Mouse (Mus musculus): Measurements from ENCODE around the gene Plcl2. TPM values are rescaled to one million over a fixed set of nuclear protein-coding genes. Genes with fewer than 3 reads are reported as not detected.
"Not testable (repeated sequence)": the region's sequence is repeated elsewhere in the genome, so short reads cannot be mapped to it uniquely, and the experiment has no call there.

The Plcl2 gene
- polyA plus RNA-seq, 1 experiment from 2014 or later, result 7.7 TPM

DNA sequence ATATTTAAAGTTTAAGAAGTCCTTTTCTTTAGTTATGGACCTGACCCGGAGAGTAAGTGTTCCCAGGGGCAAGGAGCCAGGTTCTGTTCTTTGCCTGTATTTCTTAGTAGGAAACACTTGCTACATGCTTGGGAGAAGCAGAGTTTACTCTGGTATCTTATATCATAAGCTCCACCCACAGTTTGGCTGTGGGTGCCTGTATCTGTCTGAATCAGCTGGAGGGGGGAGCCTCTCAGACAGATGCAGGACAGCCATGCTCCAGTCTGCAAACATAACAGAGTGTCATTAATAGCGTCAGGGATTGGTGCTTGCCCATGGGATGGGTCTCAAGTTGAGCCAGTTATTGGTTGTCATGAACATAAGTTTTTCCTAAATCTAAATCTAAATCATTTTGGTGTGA lies 42.9 kb downstream of the Plcl2 start:
- no peak overlapping the region for H3K9ac ChIP-seq (replicated peaks)
- 93% methylated on average over 2 of the region's 2 CpGs for WGBS
- no peak overlapping the region for H3K4me3 ChIP-seq
- no peaks in the 10 kb centered on the region for H3K27me3 ChIP-seq
- H3K27ac ChIP-seq (replicated peaks), result no peak overlapping the region
- H3K4me2 ChIP-seq (replicated peaks), result no peak overlapping the region
- no peaks in the 10 kb centered on the region for H3K4me1 ChIP-seq
- no peaks in the 10 kb centered on the region for H3K9me3 ChIP-seq
- no peak for ATAC-seq (ENCODE audit: low FRiP score, low read depth)
- no peaks in the 10 kb centered on the region for H3K36me3 ChIP-seq

DNA sequence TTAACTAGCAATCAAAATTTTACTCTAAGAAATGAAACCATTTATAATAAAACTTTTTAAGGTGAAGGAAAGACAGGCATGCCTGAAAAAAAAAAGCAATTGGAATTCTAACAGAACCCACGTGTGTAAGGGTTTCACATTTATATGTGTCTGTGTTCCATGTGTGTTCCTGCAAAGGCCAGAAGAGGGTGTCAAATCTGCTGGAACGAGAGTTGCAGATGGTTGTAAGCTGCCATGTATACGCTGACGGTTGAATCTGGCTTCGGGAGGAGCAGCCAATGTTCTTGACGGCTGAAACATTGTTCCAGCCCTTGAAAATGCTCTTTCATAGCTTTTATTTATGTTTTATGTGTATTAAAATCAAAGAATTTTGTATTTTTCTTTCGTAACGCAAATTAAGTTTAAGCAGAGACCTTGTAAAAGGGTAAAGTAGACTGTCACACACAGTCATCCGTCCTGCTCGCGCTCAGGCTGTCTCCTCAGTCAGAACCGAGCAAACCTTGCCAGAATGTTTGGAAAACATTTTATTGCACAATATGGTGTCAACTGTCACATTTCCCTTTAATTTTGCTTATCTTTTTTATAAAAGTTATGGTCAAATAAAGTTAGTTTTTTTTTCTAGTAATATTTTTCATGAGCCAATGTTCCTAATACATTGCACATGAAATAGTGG lies 48.5 kb downstream of the Plcl2 start:
- H3K9me3 ChIP-seq, result no peaks in the 10 kb centered on the region
- no peak overlapping the region for H3K4me2 ChIP-seq (replicated peaks)
- no peak overlapping the region for H3K27ac ChIP-seq (replicated peaks)
- H3K4me3 ChIP-seq, result no peak overlapping the region
- no peaks in the 10 kb centered on the region for H3K4me1 ChIP-seq
- ATAC-seq (ENCODE audit: low FRiP score, low read depth), result no peak
- no peak overlapping the region for H3K9ac ChIP-seq (replicated peaks)
- WGBS, result 86% methylated on average over 12 of the region's 12 CpGs
- H3K27me3 ChIP-seq, result no peaks in the 10 kb centered on the region
- no peaks in the 10 kb centered on the region for H3K36me3 ChIP-seq

DNA sequence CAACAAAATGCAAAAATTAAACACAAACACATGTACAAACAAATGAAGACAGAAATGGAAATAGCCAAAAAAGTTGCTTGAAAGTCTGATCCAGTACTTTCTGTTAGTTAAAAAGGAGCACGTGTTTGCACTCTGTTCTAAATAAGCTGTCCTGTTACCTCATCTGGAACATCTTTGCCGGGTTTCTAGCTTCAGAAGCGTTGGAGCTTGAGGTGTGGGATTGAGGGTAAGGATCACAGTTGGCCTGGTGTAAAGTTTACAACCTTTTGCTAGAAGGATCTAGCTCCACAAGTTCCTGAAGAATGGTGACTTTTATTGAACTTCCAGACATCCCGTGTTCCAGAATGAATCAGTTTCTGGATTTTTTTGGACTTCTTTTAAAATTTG lies 49.0 kb downstream of the Plcl2 start:
- Histone ChIP-seq H3K27me3 (no peaks in the 10 kb centered on the region), H3K4me1 (no peaks in the 10 kb centered on the region), H3K27ac (replicated peaks) (no peak overlapping the region), H3K9me3 (no peaks in the 10 kb centered on the region), H3K36me3 (no peaks in the 10 kb centered on the region), H3K9ac (replicated peaks) (no peak overlapping the region), H3K4me2 (replicated peaks) (no peak overlapping the region), H3K4me3 (no peak overlapping the region)
- 82% methylated on average over 4 of the region's 4 CpGs for WGBS
- no peak for ATAC-seq (ENCODE audit: low FRiP score, low read depth)

DNA sequence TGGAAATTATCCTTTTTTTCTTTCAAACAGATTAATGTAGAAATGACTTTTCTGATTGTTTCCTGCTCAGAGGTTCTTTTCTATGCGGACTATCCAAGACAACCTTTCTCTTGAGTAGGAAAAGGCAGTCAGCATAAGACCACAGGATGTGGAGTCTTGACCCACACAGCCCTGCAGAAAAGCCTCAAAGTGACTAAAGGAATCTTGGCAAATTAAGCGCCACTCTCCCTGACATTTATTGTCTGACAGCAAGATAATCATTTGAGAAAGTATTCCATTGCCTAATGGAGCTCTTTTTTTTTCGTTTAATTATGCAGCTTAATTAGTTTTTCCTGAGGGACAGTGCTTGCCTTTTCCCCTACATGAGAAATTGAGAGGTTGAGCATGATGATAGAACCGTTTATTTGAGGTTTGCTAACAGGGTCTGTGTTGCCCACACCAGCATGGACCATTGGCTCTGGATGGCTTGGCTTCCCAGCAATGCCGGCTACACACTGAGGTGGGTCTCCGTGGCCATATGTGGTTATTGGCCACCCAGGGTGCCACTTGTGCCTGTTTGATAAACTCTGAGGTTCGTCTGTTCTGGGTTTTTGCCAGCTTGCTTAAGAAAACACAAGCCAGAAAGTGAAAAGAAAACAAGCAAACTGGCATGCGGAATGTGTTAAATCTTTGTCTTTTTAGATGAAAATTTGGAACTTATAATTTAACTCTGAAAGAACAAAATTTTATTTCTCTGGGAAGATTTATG lies 56.3 kb downstream of the Plcl2 start:
- Histone ChIP-seq H3K4me1 (no peaks in the 10 kb centered on the region), H3K27ac (replicated peaks) (no peak overlapping the region), H3K9me3 (no peaks in the 10 kb centered on the region), H3K4me2 (replicated peaks) (no peak overlapping the region), H3K36me3 (no peaks in the 10 kb centered on the region), H3K27me3 (no peaks in the 10 kb centered on the region), H3K4me3 (no peak overlapping the region), H3K9ac (replicated peaks) (no peak overlapping the region)
- ATAC-seq (ENCODE audit: low FRiP score, low read depth), result no peak
- 72% methylated on average over 8 of the region's 8 CpGs for WGBS

DNA sequence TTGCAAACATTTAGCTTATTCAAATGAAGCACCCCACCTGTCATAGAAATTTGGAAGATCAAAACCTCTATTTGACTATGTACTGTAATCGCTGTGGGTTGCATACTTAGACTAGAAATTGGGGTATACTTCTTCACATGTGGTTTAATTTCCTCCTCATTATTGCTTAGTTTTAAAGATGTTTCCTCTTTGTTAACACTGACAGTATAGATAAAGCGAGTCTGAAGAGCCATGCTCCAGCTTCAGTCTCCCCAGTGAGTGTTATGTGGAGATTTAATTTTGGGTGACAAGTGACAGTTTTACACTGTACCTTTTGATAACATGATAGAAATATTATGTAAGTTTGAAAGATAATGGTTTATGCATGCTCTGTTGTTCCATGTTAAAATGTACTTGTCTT lies 59.6 kb downstream of the Plcl2 start:
- H3K4me1 ChIP-seq, result no peaks in the 10 kb centered on the region
- H3K9ac ChIP-seq (replicated peaks), result no peak overlapping the region
- H3K27me3 ChIP-seq, result no peaks in the 10 kb centered on the region
- no peak overlapping the region for H3K27ac ChIP-seq (replicated peaks)
- no peak overlapping the region for H3K4me2 ChIP-seq (replicated peaks)
- no peak overlapping the region for H3K4me3 ChIP-seq
- ATAC-seq (ENCODE audit: low FRiP score, low read depth), result no peak
- WGBS, result 94% methylated on average over 2 of the region's 2 CpGs
- no peaks in the 10 kb centered on the region for H3K9me3 ChIP-seq
- no peaks in the 10 kb centered on the region for H3K36me3 ChIP-seq

DNA sequence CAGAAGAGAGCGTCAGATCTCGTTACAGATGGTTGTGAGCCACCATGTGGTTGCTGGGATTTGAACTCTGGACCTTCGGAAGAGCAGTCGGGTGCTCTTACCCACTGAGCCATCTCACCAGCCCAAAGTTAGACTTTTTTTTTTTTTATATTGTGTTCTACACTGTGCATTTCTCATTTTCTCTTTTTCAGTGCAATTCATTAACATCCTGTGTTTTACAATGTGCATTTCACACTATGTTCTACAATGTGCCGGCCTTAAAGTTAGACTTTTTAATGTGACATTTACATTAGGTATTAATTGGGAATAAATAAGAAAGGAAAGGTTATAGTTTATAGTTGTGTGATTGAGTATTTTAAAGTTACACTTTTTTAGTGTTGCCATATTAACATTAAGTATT lies 61.0 kb downstream of the Plcl2 start:
- not testable (repeated sequence) for H3K4me1 ChIP-seq; H3K27ac ChIP-seq (replicated peaks); H3K4me3 ChIP-seq; ATAC-seq (ENCODE audit: low FRiP score, low read depth); H3K27me3 ChIP-seq; H3K36me3 ChIP-seq; H3K9me3 ChIP-seq; H3K9ac ChIP-seq (replicated peaks); H3K4me2 ChIP-seq (replicated peaks)
- WGBS, result 91% methylated on average over 5 of the region's 5 CpGs

DNA sequence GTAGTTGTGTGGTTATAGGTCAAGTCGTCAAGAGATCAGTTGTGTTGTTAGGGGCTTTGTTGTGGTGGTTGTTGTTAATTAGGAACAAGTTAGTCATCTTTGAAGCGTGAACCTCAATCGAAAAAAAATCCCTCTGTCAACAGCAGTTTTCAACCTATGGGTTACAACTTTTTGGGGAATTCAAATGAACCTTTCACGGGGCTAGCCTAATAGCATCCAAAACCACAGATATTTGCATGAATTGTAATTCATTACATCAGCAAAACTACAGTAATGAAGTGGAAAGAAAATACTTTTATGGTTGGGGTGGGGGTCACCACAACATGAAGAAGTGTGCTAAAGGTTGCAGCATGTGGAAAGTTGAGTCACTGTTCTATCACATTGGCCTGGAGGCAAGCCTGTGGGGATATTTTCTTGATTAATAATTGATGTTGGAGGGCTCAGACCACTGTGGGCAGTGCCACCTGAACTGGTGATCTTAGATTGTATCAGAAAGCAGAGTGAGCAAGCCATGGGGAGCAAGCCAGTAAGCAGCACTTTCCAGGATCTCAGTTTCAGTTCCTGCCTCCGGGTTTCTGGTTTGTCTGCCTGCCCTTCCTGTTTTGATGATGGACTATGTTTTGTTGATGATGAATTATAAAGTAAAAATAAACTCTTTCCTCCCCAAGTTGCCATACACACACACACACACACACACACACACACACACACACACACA lies 61.6 kb downstream of the Plcl2 start:
- 84% methylated on average over 5 of the region's 5 CpGs for WGBS
- no peak for ATAC-seq (ENCODE audit: low FRiP score, low read depth)
- no peaks in the 10 kb centered on the region for H3K4me1 ChIP-seq

DNA sequence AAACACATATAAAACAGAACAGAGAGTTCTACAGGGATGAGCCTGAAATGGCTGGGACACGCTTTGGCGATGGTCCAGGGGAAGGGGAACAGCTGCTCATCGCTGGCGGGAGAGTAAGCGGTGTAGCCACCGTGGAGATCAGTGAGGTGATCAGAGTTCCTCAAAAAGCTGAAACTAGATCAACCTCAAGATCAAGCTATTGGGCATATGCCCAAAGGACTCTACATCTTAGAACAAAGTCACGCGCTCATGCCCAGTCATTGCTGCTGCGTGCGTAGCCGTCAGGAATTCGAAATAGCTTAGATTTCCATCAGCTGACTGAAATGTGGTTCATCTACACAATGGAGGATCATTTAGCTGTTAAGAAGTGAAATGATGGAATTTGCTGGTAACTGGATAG lies 65.0 kb downstream of the Plcl2 start:
- H3K9me3 ChIP-seq, result no peaks in the 10 kb centered on the region
- no peaks in the 10 kb centered on the region for H3K36me3 ChIP-seq
- no peak overlapping the region for H3K27ac ChIP-seq (replicated peaks)
- no peaks in the 10 kb centered on the region for H3K4me1 ChIP-seq
- no peaks in the 10 kb centered on the region for H3K27me3 ChIP-seq
- WGBS, result 94% methylated on average over 12 of the region's 12 CpGs
- no peak overlapping the region for H3K4me2 ChIP-seq (replicated peaks)
- H3K4me3 ChIP-seq, result no peak overlapping the region
- no peak overlapping the region for H3K9ac ChIP-seq (replicated peaks)
- ATAC-seq (ENCODE audit: low FRiP score, low read depth), result no peak

More for the DNA sequence above, 61.6 kb downstream of the Plcl2 start:
- Histone ChIP-seq H3K9me3 (no peaks in the 10 kb centered on the region), H3K36me3 (no peaks in the 10 kb centered on the region), H3K4me2 (replicated peaks) (no peak overlapping the region), H3K27me3 (no peaks in the 10 kb centered on the region), H3K9ac (replicated peaks) (no peak overlapping the region), H3K4me3 (no peak overlapping the region), H3K27ac (replicated peaks) (no peak overlapping the region)

DNA sequence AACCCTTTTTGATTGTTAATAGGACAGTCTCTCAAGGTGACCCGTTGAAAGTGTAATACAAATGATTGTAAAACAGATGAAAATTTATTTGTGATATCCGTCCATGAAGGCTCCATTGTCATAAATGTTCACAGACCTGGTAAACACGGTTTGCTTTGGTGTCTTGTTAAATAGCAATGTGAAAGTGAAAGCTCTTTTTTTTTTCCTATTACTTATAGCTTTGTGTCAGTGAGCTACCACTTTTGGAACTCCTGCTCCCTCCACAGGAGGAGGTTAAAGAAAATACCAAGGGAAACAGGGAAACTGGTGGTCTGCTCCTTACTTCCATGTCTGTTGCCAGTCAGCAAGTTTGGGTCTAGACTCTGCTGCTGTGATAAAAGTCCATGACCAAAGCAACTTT lies 71.2 kb downstream of the Plcl2 start:
- Histone ChIP-seq H3K27me3 (no peaks in the 10 kb centered on the region), H3K9me3 (no peaks in the 10 kb centered on the region), H3K4me1 (no peaks in the 10 kb centered on the region), H3K9ac (replicated peaks) (no peak overlapping the region), H3K27ac (replicated peaks) (no peak overlapping the region), H3K4me3 (no peak overlapping the region), H3K4me2 (replicated peaks) (no peak overlapping the region), H3K36me3 (no peaks in the 10 kb centered on the region)
- no peak for ATAC-seq (ENCODE audit: low FRiP score, low read depth)
- 81% methylated on average over 3 of the region's 3 CpGs for WGBS

DNA sequence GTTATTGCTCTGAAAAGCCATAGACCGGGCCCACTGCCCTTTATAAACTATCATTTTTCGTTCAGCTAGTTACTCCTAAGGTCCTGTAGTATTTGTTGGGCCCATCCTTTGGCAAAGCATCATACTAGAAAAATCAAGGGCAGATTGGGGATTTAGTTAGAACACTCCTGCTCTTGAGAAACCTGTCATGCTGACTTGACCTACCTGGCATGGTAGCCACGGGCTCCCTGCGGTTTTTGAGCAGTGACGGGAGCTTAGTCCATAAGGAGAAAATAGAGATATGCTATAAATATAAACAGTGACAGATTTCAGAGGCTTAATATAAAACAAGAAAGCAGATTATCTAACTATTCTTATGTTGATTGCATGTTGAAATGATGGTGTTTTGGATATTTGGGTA lies 77.6 kb downstream of the Plcl2 start:
- 92% methylated on average over 5 of the region's 5 CpGs for WGBS
- no peak overlapping the region for H3K4me2 ChIP-seq (replicated peaks)

DNA sequence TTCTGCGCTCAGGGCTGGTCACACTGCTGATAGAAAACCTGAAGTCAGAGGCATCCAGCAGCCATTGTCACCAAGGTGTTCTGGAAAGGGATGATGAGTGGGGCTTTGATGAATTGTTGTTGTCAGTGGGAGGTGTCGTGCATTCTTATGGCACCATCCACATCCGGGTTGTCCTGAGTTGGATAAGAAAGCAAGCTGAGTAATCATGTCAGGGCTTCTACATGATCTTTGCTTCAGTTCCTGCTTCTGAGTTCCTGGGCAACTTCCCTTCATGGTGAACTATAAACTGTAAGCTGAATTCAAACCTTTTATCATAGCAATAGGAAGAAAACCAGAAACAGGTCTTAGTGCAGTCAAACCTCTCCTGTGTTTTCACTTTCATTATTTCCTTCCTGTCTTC lies 78.7 kb downstream of the Plcl2 start:
- WGBS, result 78% methylated on average over 3 of the region's 3 CpGs
- no peaks in the 10 kb centered on the region for H3K36me3 ChIP-seq
- no peak overlapping the region for H3K4me3 ChIP-seq
- no peaks in the 10 kb centered on the region for H3K9me3 ChIP-seq
- ATAC-seq (ENCODE audit: low FRiP score, low read depth), result no peak
- H3K4me2 ChIP-seq (replicated peaks), result no peak overlapping the region
- no peak overlapping the region for H3K27ac ChIP-seq (replicated peaks)
- no peaks in the 10 kb centered on the region for H3K4me1 ChIP-seq
- H3K9ac ChIP-seq (replicated peaks), result no peak overlapping the region
- no peaks in the 10 kb centered on the region for H3K27me3 ChIP-seq

More for the DNA sequence above, 77.6 kb downstream of the Plcl2 start:
- ATAC-seq (ENCODE audit: low FRiP score, low read depth), result no peak
- H3K9ac ChIP-seq (replicated peaks), result no peak overlapping the region
- H3K4me1 ChIP-seq, result no peaks in the 10 kb centered on the region
- H3K9me3 ChIP-seq, result no peaks in the 10 kb centered on the region
- H3K27me3 ChIP-seq, result no peaks in the 10 kb centered on the region
- no peak overlapping the region for H3K27ac ChIP-seq (replicated peaks)
- no peak overlapping the region for H3K4me3 ChIP-seq
- H3K36me3 ChIP-seq, result no peaks in the 10 kb centered on the region

DNA sequence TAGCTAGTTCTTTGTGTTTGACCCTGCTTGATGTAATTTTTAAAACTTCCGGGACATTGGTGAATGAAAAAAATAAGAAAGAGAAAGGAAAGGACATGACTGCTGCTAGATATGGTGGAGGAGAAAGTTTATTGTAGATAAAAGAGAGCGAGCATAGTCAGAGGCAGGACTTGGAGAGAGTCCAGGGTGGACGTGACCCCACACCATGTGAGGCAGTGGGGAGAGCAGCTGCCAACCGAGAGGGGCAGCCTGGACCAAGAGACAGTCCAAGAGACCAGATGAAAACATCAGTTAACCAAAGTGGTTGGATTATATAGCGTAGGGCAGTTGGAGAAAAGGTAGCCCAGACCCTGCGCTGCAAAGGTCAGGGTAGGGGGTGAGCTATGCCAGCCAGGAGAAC lies 91.0 kb downstream of the Plcl2 start:
- Histone ChIP-seq H3K27me3 (no peaks in the 10 kb centered on the region), H3K4me1 (no peaks in the 10 kb centered on the region), H3K4me3 (no peak overlapping the region), H3K36me3 (no peaks in the 10 kb centered on the region), H3K9me3 (no peaks in the 10 kb centered on the region), H3K9ac (replicated peaks) (no peak overlapping the region), H3K27ac (replicated peaks) (no peak overlapping the region), H3K4me2 (replicated peaks) (no peak overlapping the region)
- WGBS, result 80% methylated on average over 6 of the region's 6 CpGs
- ATAC-seq (ENCODE audit: low FRiP score, low read depth), result no peak
